Mouse (Mus musculus) bone marrow, adult 2 months (tissue): ENCODE results near the gene Ssbp4. TPM values are rescaled to one million over a fixed set of nuclear protein-coding genes. Genes with fewer than 3 reads are reported as not detected.
A peak's percentile ranks its signal among the peaks of the same experiment; 100 is the strongest.
"Not testable (repeated sequence)": the region's sequence is repeated elsewhere in the genome, so short reads cannot be mapped to it uniquely, and the experiment has no call there.

Experiments used
- H3K27ac ChIP-seq: fragments of 200-500 bp; 2 replicates; pipeline ENCODE4 v1.5.1; 2012; ENCODE audit warnings: low read depth, mild to moderate bottlenecking, control low read depth, inconsistent platforms, low read length; ENCODE audit not compliant: control insufficient read depth, poor library complexity, insufficient read depth
- H3K4me1 ChIP-seq: fragments of 200-500 bp; 2 replicates; pipeline ENCODE4 v1.6.1; 2011; ENCODE audit warnings: low read length; ENCODE audit not compliant: control insufficient read depth, insufficient read depth
- H3K4me3 ChIP-seq: fragments of 200-500 bp; replicated peaks from 2 replicates; pipeline ENCODE3; 2011; ENCODE audit warnings: mild to moderate bottlenecking, low read depth, low read length, control low read depth; ENCODE audit not compliant: control insufficient read depth
- CTCF ChIP-seq: fragments of 200-500 bp; IDR thresholded peaks from 2 replicates; pipeline ENCODE4 v1.5.1; 2011; ENCODE audit warnings: low read length, control low read depth; ENCODE audit not compliant: control insufficient read depth, insufficient read depth
- POLR2A ChIP-seq: fragments of 200-500 bp; IDR thresholded peaks from 2 replicates; pipeline ENCODE4 v1.6.1; 2011; ENCODE audit warnings: low read depth, mild to moderate bottlenecking, control low read depth, low read length, borderline replicate concordance; ENCODE audit not compliant: control insufficient read depth
- WGBS: fragments of 180-500 bp; shearing (Covaris S2); methylation state at CpG from one replicate; pipeline ENCODE4 v1.1.7; 2018; 5-methylcytosine and 5-hydroxymethylcytosine counted together
- polyA plus RNA-seq: library from polyadenylated mRNA; stranded (reverse); fragments of >200 nt; gene quantifications from 2 replicates; pipeline ENCODE4 v1.2.4, GENCODE M21; 2011; ENCODE audit warnings: low replicate concordance; ENCODE audit not compliant: missing spikeins, insufficient read depth, insufficient read length

The Ssbp4 gene
- polyA plus RNA-seq, 1 experiment = 107 TPM

GRCm38 (mm10) chr8:70595811-70596210 lies 12.9 kb downstream of the Ssbp4 start:
- Histone ChIP-seq H3K4me3 (no peak overlapping the region), H3K27ac (no peak overlapping the region), H3K4me1 (peaks cover 4% of the 10 kb centered on the region)
- TF ChIP-seq CTCF (no peak), POLR2A (no peak)
- WGBS = 88% methylated on average over 12 of the region's 12 CpGs

- peak overlapping the region; percentile 66 for H3K27ac ChIP-seq
- TF ChIP-seq CTCF (no peak), POLR2A (no peak)
- 21% methylated on average over 82 of the region's 82 CpGs for WGBS
- peak overlapping the region; percentile 78 for H3K4me3 ChIP-seq
- peaks cover 1% of the 10 kb centered on the region for H3K4me1 ChIP-seq
These were observed 13.8 kb downstream of the Ssbp4 start for GRCm38 (mm10) chr8:70594621-70595564.

GRCm38 (mm10) chr8:70593961-70594609 lies 14.6 kb downstream of the Ssbp4 start, which contains the start of gene Isyna1:
Gene Isyna1 (plus strand): TSS chr8:70594373.
- under 1% methylated on average over 40 of the region's 40 CpGs for WGBS
- TF ChIP-seq POLR2A (peak; percentile 81), CTCF (0 out of 2 replicates have a peak, but pooled peaks have one; percentile 1)
- peak within 1 kb of the TSS; percentile 78 for H3K4me3 ChIP-seq
- peaks cover 1% of the 10 kb centered on the region; the same call in 1 of the 2 replicates for H3K4me1 ChIP-seq
- H3K27ac ChIP-seq = peak within 1 kb of the TSS; percentile 66

- 78% methylated on average over 8 of the region's 8 CpGs for WGBS
- Histone ChIP-seq H3K27ac (no peak overlapping the region), H3K4me1 (peaks cover 1% of the 10 kb centered on the region; the same call in 1 of the 2 replicates), H3K4me3 (no peak overlapping the region)
- TF ChIP-seq POLR2A (no peak), CTCF (no peak)
These were observed 15.5 kb downstream of the Ssbp4 start for GRCm38 (mm10) chr8:70593173-70593572.

- TF ChIP-seq CTCF (no peak), POLR2A (no peak)
- 91% methylated on average over 12 of the region's 12 CpGs for WGBS
These were observed 17.1 kb downstream of the Ssbp4 start for GRCm38 (mm10) chr8:70591569-70591968.

GRCm38 (mm10) chr8:70587955-70588354 lies 20.7 kb downstream of the Ssbp4 start:
- 80% methylated on average over 4 of the region's 4 CpGs for WGBS
- not testable (repeated sequence) for H3K4me3 ChIP-seq, H3K4me1 ChIP-seq, H3K27ac ChIP-seq

More at GRCm38 (mm10) chr8:70591569-70591968, 17.1 kb downstream of the Ssbp4 start:
- Histone ChIP-seq H3K4me1 (peaks cover 1% of the 10 kb centered on the region; the same call in 1 of the 2 replicates), H3K27ac (no peak overlapping the region), H3K4me3 (no peak overlapping the region)

- Histone ChIP-seq H3K4me1 (no peaks in the 10 kb centered on the region), H3K27ac (no peak overlapping the region), H3K4me3 (no peak overlapping the region)
- 42% methylated on average over 7 of the region's 7 CpGs for WGBS
- TF ChIP-seq CTCF = peak; percentile 83
- TF ChIP-seq POLR2A = no peak
These were observed 23.4 kb downstream of the Ssbp4 start for GRCm38 (mm10) chr8:70585258-70585652.

GRCm38 (mm10) chr8:70584606-70585257 lies 23.9 kb downstream of the Ssbp4 start:
- H3K4me3 ChIP-seq = no peak overlapping the region
- no peak overlapping the region for H3K27ac ChIP-seq
- TF ChIP-seq CTCF = no peak
- TF ChIP-seq POLR2A = no peak
- no peaks in the 10 kb centered on the region for H3K4me1 ChIP-seq
- 91% methylated on average over 9 of the region's 9 CpGs for WGBS
